Mouse (Mus musculus) adrenal gland, postnatal 36 days (tissue): ENCODE results near the gene Zg16. TPM values are rescaled to one million over a fixed set of nuclear protein-coding genes. Genes with fewer than 3 reads are reported as not detected.

Source experiments
- DNase-seq, 2 experiments: peaks; one replicate each; pipeline ENCODE4 v3.0.0; 2021; ENCODE audit warnings: mixed read lengths in 1 of 2
- long read RNA-seq, 2 experiments: library from polyadenylated mRNA; stranded (forward); transcript quantifications; one replicate each; pipeline ENCODE4 v2.0.0; 2021; ENCODE audit warnings: borderline sequencing depth in 2 of 2
- total RNA-seq, 2 experiments: library from RNA; stranded (reverse); gene quantifications; 2 replicates each; pipeline ENCODE4 v1.2.3; 2021

Zg16 gene
- not detected for total RNA-seq
- long read RNA-seq, experiment 1: 0 reads
- long read RNA-seq, experiment 2, transcript Zg16-202 (4 exons, 682 nt): major isoform, 93 of 113 reads
- long read RNA-seq, experiment 2, transcript Zg16-201 (3 exons, 636 nt): minor isoform, 6 of 113 reads
- long read RNA-seq, experiment 2, partial matches to known transcripts: 0 of 113 reads
- long read RNA-seq, experiment 2, other reads (novel, unspliced or antisense): 14 of 113 reads

DNA sequence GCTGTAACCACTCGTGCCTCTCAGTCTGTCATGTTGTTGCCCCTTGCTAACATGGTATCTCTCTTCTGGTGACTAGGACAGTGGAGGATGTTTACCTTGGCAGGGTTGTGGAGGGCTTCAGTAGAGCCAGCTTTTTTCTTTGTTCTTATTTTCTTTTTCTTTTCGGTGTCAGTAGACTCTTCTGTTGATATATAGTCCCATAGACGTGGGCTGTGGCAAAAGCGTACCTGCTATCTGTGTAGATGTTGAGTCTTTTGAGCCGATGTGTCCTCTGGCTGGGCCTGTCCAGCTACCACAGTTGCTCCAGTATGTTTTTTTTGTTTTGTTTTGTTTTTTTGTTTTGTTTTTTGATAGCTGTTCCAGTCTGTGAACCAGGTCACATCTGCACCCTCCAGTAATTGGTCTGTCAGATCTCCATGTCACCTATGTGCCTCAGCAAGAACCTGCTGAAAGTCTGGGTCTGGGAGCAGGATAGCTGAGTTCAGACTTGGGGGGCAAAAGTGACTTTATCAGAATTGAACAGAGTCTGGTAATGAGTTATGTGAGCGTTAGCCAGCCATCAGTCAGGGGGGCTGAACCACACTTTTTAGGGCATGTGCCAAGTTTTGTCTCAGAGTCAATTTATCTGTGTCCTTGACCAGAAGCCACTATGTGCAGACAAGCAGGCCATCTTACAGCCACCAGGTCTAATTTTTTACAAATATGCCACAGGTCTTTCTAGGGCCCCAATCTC is at the start of gene Zg16:
Gene Zg16, minus strand, starts transcription at position 51 of the 733 bp plus-strand sequence.
- DNase-seq: peak in 1 of 2 experiments; percentile 35

DNA sequence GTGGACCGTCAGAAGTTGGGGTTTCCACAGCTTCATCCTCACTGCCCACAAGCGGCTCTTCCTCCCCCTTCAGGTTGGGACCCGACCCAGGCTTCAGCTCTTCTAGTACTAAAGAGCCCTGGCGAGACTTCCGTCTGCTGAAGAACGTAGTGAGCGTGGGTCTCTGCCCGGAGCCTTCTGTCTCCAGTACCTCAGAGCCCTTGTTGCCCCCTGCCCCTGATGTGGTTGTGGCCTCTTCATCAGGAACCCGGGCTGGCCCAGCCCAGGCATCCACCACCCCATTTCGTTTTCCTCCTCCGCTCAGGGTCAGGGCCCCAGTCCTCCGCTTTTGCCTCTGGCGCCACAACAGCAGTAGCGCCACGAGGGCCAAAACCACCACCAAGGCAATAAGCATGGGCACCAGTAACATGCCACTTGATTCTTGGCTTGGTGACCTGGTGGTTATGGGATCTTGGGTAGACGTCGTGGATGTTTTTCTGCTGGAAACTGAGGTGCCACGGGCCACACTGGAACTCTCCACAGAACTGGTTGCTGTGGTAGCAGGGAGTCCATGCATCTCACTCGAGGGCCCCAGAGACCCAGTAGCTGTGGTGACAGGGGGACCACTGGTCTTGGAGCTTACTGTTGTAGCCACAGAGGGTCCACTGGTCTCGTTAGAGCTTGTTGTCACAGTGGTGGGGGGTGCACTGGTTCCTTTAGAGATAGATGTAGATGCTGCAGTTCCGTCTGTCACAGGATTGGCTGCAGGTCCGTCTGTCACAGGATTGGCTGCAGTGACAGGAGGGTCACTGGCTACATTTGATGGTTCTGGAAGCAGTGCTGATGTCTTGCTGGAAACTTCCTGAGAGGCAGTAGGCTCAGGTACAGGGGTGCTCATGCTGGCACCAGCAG is 49.3 kb upstream of the Zg16 start:
- DNase-seq: no peak

DNA sequence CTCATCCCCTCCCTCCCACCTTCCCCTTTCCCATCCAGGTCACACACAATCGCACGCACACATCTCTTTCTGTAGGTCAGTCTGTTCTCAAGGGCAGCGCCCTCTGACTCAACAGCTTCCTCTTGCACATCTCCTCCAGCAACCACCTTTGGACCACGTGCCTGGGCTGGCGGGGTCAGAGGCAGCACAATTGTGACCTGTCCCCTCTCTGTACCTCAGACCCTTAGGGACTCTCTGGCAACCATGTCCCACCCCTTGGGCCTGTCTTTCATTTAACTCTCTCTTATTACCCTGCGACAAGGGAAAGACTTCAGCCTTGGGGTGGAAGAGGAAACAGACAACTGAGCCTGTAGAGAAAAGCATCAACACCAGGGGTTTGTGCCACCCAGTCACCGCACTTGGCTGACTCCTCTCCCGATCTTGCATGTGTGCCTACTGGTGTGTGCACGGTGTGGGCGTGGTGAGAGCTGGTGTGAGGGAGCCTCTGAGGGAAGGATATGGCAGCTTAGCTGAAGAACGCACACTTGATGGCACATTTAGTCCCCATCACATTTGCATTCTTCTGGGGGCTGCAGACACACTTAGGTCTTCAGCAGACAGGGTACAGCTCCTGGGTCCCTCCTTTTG is 47.8 kb upstream of the Zg16 start:
- no peak for DNase-seq

DNA sequence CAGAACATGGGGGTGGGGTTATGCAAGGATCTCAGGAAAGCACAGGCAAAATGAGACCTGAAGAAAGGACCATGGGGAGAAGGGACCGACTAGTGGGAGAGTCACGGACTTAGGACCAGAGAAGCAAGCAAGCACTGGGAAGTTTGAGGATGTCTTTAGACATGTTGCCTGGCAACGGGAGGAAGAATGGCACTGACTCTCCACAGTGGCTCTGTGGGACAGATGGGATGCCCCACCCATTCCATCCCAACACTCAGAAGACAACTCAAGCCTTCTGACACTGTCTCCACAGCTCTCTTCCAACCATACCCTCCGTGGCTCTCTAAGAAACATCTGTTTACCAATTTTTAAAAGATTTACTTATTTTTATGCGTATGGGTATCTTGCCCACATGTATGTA is 46.0 kb upstream of the Zg16 start:
- DNase-seq: no peak

DNA sequence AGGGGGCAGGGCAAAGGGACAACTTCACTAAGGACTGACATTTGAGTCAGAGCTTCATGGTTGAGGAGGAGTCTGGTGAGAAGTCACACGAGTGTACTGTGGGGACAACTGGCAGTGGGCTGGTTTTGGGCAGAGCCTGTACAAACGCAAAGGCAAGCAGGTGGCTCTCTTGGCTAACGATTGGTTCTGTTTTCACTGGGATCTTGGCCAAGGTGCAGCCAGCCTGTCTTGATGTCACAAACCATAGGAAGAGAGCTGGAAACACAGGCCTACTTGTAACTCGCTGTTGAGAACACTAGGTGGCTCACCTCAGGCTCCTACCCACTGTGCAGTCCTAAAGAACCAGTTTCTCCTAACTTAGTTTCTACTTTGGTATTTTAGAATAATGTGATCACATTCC is 42.5 kb upstream of the Zg16 start:
- DNase-seq: peak; percentile 25 to 52

DNA sequence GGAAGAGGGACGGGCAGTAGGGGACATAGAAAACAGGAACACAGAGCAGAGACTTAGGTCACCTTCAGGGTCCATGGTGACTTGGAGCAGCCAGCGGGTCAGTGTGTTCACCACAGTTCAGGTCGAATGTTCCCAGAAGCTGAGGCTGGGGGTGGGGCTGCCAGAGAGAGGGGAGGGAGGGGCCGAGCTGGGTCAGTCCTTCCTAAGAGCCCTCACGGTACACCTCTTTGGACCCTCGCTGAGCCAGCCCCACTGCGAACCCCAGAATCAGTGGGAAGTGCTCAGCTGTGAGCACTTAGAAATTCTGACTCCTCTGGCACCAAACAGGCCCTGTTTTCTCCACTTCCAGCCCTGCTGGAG is 34.8 kb upstream of the Zg16 start, which contains the start of gene Qprt:
Gene Qprt, minus strand, starts transcription at position 316 of the 360 bp plus-strand sequence.
- DNase-seq: no peak

DNA sequence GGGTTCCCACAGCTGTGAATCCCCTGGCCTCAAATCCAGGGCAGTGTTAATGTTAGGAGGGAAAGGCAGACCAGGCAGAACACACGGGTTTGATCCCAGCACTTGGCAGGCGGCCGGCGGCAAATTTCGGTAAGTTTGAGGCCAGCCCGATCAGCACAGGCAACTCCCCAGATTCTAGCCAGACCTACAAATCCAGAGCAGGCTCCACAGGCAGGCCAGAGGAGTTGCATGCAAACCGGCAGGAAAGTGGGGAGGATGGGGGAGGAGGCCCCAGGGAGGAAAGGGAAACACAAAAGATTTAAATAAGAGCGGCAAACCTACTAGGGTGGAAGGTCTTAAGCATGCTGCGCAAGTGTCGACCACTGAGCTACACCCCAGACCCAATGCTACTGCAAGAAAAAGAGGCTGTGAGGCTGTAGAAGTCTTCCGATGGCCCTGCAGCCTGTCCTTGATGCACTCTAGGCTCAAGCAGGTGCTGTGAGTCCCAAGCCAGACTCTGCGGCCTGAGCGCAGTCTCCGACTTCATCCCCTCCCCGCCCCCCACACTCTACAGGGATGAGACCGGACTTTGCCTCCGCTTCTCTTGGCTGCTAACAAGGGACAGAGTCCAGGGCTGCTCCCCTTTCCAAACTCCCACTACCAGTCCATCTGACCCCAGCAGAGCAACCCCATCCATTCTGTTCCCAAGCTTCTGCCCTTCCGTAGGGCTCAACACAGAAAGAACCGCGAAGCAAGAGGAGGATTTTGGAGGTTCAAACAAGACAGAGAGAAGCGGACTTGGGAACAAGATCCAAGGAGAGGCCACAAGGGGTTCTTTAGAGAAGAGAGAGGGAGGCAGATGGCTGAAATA is 34.2 kb upstream of the Zg16 start:
- DNase-seq: no peak

DNA sequence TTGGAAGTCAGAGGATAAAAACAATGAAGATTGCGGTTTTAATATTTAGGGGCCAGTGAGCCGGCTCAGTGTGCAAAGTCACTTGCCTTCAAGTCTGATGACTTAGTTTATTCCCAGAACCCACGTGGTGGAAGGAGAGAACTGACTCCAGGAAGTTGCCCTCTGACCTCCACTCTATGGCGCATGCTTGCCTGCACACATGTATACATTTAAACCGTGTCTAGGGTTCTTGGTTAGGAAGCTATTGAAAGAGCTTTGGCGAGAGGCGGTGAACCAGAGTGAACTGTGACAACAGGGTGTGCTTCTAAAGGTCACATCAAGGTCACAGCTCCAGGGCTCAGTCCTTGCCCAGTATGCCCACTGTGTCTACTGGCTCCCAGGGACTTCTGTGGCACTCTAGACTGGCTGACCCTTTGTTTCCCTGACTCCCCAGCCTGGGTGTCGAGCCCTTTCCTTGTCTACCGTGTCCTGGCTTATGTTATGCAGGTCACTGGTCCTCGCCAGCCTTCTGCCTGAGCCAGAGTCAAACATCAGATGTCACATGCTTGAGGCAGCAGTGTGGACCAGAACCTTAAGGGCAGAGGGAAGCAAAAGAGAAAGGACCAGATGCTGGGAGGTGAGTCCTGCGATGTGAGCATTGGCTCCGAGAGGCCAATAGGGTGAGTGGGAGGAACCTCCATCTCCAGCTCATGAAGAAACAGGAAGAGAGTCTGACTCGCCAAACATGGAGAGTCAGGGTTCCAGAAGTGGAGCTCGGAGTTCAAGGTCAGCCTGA is 31.7 kb upstream of the Zg16 start:
- DNase-seq: peak in 1 of 2 experiments; percentile 27

DNA sequence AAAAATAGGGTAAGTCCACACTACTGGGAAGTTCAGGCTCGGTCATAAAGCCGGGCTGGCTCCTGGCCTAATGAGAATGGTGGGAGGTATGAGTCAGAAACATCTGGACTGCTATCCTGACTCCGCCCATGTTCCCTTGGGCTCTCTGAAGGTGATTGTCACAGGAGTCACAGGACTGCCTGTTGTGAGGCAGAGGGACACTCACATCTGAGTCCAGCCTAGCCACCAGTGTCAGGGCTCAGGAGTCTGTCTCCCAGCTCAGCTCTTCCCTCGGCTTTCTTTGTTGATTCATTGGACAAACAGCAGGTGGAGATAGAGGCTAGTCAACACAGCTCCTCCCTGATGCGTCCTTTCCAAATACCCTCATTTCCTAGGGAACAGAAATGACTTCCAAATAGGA is 30.8 kb upstream of the Zg16 start:
- DNase-seq: peak; percentile 59 to 67

DNA sequence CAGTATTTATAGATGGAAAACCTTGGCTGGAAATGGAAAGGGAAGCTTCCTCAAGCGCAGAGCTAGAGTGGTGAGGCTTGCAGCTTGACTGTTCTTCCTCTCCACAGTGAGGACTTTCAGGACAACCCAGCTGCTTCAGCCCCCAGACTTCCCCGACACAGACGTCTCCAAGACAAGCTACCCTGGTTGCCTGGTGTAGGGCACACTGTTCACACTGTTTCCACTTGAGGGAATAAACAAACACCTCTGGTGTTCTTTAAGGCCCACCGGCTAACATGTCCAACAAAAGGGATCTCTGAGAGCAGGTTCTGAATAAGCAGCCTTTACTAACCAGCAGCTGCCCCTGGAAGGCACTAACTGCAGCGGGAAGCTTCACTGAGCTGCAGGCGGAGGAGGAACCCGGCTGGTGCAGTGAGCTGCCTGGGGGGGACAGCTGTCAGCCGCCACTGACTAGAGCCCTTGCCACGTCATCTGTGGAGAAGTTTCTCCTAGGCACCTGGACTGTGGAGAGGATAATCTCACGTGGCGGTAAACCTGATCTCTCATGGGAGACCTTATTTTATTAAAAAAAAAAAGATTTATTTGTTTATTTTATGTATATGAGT is 29.3 kb upstream of the Zg16 start:
- no peak for DNase-seq

DNA sequence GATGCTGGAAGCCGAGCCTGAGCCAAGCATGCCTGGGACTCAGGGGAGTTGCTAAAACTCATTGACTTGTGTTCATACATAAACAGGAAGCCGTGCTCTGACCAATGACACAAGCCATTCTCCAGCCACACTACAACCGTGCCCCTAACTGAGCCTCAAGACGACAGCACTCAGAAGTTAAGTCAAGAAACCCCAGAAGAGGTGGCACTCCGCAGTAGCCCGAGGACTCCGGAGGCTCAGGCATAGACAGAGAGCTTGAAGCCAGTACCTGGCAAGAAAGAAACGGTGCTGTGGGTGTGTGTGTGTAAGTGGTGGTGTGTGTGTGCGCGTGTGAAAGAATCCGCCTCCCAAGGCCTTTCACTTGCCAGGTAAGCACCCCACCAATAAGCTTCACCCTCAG is 27.8 kb upstream of the Zg16 start:
- DNase-seq: no peak

DNA sequence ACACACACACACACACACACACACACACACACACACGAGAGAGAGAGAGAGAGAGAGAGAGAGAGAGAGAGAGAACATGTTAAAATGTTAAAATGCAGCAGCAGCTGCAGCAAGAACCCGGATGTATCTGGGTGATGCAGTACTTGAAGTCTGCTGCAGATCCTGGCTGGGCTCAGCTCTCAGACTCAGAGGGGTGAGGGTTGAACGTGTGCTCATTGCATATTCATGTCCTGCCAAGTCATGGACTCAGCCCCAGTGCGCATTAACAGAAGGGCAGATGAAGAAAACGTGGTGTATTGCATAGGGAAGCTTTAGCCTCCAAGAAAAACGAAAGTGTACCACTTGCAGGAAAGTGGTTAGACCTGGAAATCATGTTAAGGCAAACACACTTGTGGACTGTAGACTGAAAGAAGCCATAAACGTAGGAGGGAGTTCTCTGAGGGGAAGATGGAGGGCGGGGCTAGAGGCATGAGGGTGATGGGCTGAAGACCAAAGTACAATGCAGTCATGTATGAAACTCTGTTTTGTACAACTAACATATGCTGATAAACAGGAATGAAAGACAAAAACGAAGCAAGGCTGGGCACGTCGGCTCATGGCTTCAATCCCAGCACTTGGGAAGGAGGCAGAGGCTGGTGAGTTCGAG is 26.6 kb upstream of the Zg16 start:
- DNase-seq: no peak

DNA sequence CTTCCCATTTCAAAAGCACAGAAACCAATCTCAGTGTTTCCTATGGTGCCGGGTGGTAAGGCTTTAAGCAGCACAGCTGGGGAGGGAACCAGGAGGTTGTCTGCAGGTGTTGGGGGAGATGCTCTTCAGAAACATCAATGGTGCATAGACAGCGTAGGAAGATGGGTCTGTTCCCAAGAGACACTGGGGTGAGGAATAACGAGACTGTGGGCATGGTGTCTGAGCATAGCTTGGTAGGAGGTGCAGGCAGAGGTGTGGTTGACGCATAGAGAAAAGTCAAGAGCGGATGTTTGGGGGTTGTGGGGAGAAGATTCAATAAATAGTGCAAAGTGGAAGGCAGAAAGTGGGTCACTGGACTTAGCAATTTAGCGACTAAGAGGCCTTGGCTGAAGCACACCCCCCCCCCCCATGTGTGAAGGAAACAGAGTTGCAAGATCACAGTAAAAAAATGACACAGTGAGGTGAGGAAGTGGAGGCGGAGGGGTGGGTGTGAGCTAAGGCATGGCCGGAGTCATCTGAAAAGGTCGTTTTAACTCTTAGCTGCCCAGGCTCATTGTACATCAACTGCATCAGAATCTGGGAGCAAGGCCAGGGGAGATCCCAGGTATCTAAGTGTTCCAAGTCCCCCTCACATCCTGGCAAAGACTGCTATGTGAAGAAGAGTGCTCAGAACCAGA is 25.9 kb upstream of the Zg16 start:
- no peak for DNase-seq

DNA sequence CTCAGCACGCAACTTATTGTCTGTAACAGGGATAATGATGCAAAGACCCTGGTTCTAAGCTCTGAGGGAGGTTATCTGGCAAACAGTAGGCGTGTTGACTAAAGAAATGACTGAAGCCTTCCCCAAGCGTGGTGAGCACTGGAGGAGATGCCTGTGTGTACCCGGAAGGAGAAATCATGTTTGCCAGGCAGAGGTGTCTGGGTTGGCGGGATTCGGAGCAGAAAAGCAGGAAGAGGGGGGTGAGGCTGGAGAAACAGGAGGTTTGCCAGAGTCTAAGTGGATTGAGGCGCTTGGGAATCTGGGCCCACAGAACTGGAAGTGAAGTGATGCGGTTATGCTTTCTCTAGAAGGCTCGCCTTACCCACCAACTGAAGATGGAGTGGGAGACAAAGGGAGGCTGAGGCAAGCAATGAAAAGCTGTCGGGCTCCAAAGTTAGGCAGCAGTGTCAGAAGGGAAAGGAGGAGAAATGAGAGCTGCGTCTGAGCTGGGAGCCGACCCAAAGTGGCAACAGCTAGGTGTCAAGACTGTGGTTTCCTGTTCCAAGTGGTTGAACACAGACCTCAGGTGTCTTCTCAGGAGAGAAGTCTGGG is 25.2 kb upstream of the Zg16 start:
- no peak for DNase-seq

DNA sequence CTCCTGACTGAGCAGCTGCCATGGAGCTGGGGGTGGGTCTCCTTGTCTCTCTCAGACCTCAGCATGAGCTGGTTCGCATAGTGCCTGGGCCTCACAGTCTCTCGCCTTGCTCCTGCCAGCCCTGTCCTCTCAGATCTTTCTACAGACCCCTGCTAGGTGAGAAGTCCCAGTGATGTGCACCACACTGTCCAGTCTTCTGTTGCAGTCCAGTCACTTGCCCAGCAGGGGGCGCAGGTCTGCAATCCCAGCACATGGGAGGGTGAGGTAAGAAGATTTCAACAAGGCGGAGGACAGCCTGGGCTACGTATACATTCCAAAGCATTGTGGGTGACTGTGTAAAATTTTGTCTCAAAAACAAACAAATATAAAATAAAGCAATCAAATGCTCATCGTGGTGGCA is 24.3 kb upstream of the Zg16 start:
- DNase-seq: peak; percentile 64 to 66

DNA sequence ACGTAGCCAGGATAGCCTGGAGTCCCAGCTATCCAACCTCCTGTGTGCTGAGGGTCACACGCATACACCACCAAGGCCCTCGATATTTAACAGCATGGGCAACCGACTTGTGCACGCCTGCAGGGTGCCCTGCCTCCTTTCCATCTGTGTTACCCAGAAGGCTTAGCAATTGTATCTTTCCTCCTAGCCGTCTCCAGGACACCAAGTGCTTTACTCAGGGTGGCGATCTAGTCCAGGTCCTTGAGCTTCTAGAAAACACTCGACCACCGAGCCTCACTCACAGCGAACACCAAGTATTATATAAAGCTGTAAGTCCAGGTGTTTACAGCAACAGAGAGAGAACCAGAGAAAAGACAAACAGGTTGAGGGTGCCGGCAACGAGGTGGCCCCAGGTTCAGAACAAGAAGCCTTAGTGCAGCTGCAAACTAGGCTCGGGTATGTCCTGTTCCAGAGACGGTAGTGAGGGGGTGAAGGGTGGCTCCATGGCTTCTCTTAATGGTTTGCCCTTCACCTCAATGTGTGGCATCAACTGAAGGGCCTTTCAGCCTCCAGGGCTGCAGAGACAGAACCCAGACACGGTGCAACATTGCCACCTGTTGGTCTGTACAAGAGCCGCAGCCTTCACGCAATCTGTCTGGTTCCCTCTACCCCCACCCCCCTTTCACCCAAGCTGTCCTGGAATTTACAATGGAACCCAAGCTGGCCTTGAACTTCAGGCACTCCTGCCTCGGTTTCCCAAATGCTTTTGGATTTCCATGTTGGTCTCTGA is 23.3 kb upstream of the Zg16 start:
- DNase-seq: peak; percentile 69 to 76

DNA sequence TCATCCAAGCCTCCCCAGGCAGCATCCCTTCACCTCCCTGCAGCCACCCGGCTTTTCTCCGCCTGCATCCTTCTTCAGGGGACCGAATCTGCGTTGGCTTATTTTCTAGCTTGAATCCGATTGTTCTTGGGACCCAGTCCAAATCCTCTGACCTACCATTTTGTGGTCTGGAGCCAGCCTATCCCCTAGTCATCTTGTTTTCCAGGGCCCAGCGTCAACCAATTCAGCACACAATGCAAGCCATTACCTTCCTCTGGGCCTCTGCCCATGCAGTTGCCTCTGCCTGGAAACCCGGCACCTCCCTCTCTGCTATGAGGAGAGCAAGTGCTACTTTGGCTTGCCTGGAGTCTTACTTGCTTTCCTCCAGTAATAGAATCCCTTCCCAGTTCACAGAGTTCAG is 18.4 kb upstream of the Zg16 start:
- no peak for DNase-seq
